Mouse (Mus musculus) spleen, postnatal 14 days (tissue): ENCODE measurements around the gene Pola2.

Experiments used
- DNase-seq, 2 experiments: peaks; one replicate each; pipeline ENCODE4 v3.0.0; 2021 to 2022; ENCODE audit warnings: low spot score in 2 of 2

The Pola2 gene

DNA sequence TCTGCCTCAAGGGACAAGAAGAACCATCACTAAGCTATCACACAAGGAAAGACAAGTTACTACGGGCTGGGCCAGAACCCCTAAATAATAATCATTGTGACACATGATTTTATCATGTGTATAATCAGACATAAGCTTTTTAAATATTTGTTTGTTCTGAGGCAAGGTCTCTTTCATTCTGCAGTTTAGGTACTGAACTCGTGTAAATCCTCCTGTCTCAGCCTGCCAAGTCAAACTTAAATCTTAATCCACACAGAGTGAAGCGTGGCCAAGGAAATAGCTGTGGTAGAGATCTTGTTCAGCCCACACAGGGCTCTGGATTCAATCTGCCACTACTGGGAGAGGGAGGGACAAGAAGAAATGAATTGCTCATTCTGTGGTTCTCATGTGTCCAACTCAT lies 56.7 kb downstream of the Pola2 start:
- DNase-seq, result no peak

DNA sequence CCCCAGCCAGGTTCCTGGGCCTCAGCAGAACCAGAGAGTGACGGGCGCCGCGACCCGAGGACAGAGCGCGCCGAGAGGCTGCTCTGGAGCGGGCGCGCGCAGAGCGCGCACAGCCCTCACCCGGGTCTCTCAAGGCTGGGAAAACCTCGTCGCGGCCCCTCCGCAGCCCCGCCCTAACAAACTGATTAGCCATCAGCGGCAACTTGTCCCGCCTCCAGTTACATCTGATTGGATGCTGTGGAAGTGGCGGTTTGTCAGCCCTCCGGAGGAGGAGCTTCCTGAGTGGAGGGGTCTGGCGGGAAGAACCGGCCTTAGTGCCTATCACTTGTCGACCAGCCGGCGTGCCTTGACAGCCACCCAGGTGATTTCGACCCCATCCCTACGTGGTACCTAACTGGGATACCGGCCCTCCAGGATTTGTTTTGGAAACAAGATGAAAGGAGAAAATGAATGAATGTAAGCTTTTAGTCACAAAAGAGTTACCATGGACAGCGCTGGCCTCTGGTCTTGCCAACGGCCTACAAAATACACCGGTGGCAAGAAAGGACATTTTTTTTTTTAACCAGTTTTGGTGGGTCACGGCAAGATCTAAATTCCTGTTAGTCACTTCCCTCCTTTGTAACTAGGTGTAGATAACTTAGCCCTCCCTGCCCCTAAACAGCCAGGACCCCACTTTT lies 69.9 kb downstream of the Pola2 start, which contains the start of gene Tigd3:
Gene Tigd3, minus strand, starts transcription at position 148 of the 677 bp plus-strand sequence.
- DNase-seq, result peak; percentile 89 to 90

DNA sequence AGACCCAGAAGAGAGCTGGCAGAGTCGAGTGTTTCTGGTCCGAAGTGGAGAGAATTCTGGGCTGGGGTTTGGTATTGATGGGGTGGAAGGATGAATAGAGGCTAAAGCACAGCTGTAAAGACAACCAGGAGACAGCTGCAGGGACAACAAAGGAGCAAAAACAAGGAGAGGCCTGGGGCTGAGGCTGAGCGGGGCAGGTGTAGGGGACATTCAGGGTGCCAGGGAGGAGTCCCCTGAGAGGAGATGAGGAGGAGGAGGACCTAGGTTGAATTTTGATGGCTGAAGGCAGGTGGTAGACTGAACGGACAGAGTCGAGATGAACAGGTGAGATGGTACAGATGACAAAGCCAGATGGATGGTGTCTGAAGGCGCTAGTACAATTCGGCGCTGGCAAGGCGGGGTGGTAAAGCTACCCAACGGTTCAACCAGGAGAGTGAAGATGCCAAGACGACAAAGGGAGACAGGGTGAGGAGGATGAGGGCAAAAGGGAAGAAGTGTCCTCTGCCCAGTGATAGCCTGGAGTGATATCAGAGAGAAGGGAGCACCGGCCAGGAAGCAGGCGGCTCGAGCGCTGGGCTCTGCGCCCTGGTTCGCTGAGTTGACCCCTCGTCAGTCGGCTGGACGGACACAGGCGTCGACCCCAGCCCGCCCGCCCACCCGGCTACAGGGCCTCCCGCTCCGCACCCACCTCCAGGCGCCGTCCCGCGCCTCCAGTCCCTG lies 70.6 kb downstream of the Pola2 start:
- no peak for DNase-seq

DNA sequence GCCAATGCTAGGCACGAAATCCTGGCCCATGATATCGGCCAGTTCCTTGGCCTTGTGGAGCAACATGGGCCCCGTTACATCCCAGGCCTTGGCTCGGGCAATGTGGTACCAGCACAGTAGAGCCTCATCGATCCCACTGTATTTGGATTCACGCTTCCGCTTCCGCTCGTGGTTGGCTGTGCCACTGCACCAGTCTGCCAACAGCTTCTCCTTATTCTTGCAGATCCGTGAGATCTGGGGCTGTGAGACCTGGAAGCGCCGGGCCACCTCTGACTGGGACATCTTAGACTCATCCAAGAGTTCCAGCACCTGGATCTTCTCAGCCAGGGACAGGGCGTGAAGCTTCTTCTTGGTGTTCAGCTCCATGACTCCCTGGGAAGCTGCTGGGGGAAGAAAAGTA lies 71.3 kb downstream of the Pola2 start:
- no peak for DNase-seq

DNA sequence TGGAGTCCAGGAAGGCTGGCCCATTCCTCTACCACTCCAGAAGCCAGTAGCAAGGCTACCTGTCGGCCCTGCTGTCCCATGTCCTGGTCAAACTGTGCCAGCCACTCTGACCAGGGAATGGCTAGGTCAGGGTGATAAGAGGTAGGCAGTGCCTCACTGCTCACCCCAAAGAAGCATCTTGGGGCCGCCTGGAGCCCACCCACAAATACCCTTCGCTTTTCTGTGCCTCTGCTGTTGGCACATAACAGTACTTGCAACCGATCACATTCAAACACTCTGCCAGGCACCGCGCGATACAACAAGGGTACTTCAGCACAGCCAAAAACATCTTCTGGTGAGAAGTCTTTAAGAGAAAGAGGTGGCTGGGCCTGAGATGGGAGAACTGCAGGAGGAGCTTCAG lies 71.7 kb downstream of the Pola2 start:
- no peak for DNase-seq

DNA sequence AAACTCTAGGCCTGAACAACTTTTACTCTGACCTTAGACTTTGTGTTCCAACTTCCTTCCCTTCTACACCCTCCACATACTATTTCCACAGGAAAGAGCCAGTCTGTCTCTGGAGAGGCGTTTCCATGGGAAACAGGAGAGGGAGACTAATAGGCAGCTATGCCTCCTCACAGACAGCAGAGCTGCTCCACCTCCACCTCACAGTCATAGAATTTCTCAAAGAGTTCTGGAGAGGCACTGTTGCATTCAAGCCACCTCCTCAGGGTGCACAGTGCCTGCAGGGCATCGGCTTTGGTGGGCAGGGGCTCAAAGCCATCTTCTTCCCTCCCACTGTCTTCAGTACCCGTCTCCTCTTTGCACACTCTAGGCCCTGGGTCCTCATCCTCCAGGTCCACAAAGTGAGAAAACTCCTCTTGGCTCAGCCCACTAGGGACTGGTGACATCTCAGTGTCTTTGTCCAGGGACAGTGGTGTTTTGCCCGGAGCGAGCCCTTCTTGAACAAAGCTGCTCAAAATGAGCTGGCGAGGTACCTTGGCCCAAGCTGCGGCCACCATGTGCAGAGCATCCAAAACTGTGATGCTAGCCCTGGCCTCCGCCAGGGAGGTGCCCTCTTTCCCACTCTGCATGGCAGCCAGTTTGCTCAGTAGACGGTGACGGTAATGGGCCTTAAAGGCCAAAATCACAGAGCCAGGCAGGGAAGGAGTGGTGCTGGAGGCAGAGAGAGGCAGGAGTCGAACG lies 72.3 kb downstream of the Pola2 start:
- no peak for DNase-seq
